Mouse (Mus musculus) left cerebral cortex, adult 2 months (tissue): ENCODE measurements around the gene Hoxa3. TPM values are rescaled to one million over a fixed set of nuclear protein-coding genes. Genes with fewer than 3 reads are reported as not detected.

Experiments used
- DNase-seq, 2 experiments: peaks; one replicate each; pipeline ENCODE4 v3.0.0; 2021 to 2022; ENCODE audit warnings: low spot score in 2 of 2, mixed read lengths in 1 of 2; ENCODE audit errors: extremely low spot score in 1 of 2
- H3K27ac ChIP-seq: fragments of 200-600 bp; 2 replicates; pipeline ENCODE4 v1.8.1; 2022
- H3K4me3 ChIP-seq: fragments of 200-600 bp; 2 replicates; pipeline ENCODE4 v1.8.1; 2022
- CTCF ChIP-seq: fragments of 200-600 bp; IDR thresholded peaks from 2 replicates; pipeline ENCODE4 v1.8.1; 2022; ENCODE audit warnings: antibody characterized with exemption, mild to moderate bottlenecking, moderate library complexity
- intact Hi-C: fragments of 180-260 bp; cut with DNase I; formaldehyde crosslinking; loops from one replicate; pipeline ENCODE4 v1.15.1; 2025
- total RNA-seq, 2 experiments: library from RNA; stranded (reverse); gene quantifications; 2 replicates each; pipeline ENCODE4 v1.2.3; 2021

The Hoxa3 gene
- total RNA-seq, 2 experiments from 2014 or later, result not detected

- intact Hi-C loops, result no loop called here
- TF ChIP-seq CTCF, result no peak
- Histone ChIP-seq H3K4me3 (no peak overlapping the region), H3K27ac (no peak overlapping the region)
- no peak for DNase-seq
These were observed 39.7 kb upstream of the Hoxa3 start for GRCm38 (mm10) chr6:52252775-52253376.

- intact Hi-C loops, result no loop called here
- Histone ChIP-seq H3K4me3 (no peak overlapping the region), H3K27ac (no peak overlapping the region)
- TF ChIP-seq CTCF, result no peak
- DNase-seq, result no peak
These were observed 39.1 kb upstream of the Hoxa3 start for GRCm38 (mm10) chr6:52252016-52252774.

- no peak overlapping the region for H3K4me3 ChIP-seq
- TF ChIP-seq CTCF, result no peak
- no peak for DNase-seq
- no peak overlapping the region for H3K27ac ChIP-seq
- intact Hi-C loops, result no loop called here
These were observed 38.2 kb upstream of the Hoxa3 start for GRCm38 (mm10) chr6:52251177-52251879.

- DNase-seq, result no peak
- no peak overlapping the region for H3K27ac ChIP-seq
- TF ChIP-seq CTCF, result no peak
- no peak overlapping the region for H3K4me3 ChIP-seq
- intact Hi-C loops, result no loop called here
These were observed 36.7 kb upstream of the Hoxa3 start for GRCm38 (mm10) chr6:52249826-52250225.

GRCm38 (mm10) chr6:52249415-52249738 lies 36.2 kb upstream of the Hoxa3 start:
- no peak overlapping the region for H3K27ac ChIP-seq
- no peak for TF ChIP-seq CTCF
- intact Hi-C loops, result no loop called here

GRCm38 (mm10) chr6:52248638-52249414 lies 35.7 kb upstream of the Hoxa3 start:
- no peak overlapping the region for H3K4me3 ChIP-seq
- TF ChIP-seq CTCF, result no peak
- H3K27ac ChIP-seq, result no peak overlapping the region
- intact Hi-C loops, result no loop called here
- no peak for DNase-seq

More at GRCm38 (mm10) chr6:52249415-52249738, 36.2 kb upstream of the Hoxa3 start:
- DNase-seq, result no peak
- H3K4me3 ChIP-seq, result no peak overlapping the region

- no peak for DNase-seq
These were observed 34.9 kb upstream of the Hoxa3 start for GRCm38 (mm10) chr6:52247766-52248637.

GRCm38 (mm10) chr6:52246916-52247315 lies 33.8 kb upstream of the Hoxa3 start:
- no peak for DNase-seq
- TF ChIP-seq CTCF, result no peak
- Histone ChIP-seq H3K4me3 (no peak overlapping the region), H3K27ac (no peak overlapping the region)
- intact Hi-C loops, result no loop called here

More at GRCm38 (mm10) chr6:52247766-52248637, 34.9 kb upstream of the Hoxa3 start:
- intact Hi-C loops, result no loop called here
- no peak overlapping the region for H3K27ac ChIP-seq
- no peak for TF ChIP-seq CTCF
- no peak overlapping the region for H3K4me3 ChIP-seq

GRCm38 (mm10) chr6:52246403-52246803 lies 33.3 kb upstream of the Hoxa3 start:
- no peak for TF ChIP-seq CTCF
- DNase-seq, result no peak
- intact Hi-C loops, result no loop called here
- H3K27ac ChIP-seq, result no peak overlapping the region
- H3K4me3 ChIP-seq, result no peak overlapping the region

- no peak within 1 kb of the TSS for H3K27ac ChIP-seq
- TF ChIP-seq CTCF, result no peak
- no peak within 1 kb of the TSS for H3K4me3 ChIP-seq
- intact Hi-C loops, result no loop called here
- DNase-seq, result no peak
These were observed 32.6 kb upstream of the Hoxa3 start, which contains the start of gene Hoxa11 for GRCm38 (mm10) chr6:52245757-52246142. Hoxa11 (minus strand) TSS chr6:52245810.
